Mouse (Mus musculus) stomach, postnatal 0 days (tissue): ENCODE results near the gene Zhx3. TPM values are rescaled to one million over a fixed set of nuclear protein-coding genes. Genes with fewer than 3 reads are reported as not detected.
A peak's percentile ranks its signal among the peaks of the same experiment; 100 is the strongest.

Experiments
- ATAC-seq: fragments of 200-750 bp; cut with Nextera tagmentation; 2 replicates; pipeline ENCODE4 v1.8.0; 2017; ENCODE audit not compliant: low FRiP score, low TSS enrichment
- DNase-seq: peaks from one replicate; pipeline ENCODE4 v3.0.0-alpha.2; 2016; ENCODE audit warnings: low spot score
- H3K27ac ChIP-seq: fragments of 300-500 bp; sonication (generic); replicated peaks from 2 replicates; pipeline ENCODE4 v1.5.1; 2014; ENCODE audit warnings: mild to moderate bottlenecking, control low read depth
- H3K27me3 ChIP-seq: fragments of 300-500 bp; sonication (generic); 2 replicates; pipeline ENCODE4 v1.6.1; 2014; ENCODE audit warnings: low read length; ENCODE audit not compliant: control insufficient read depth, insufficient read depth
- H3K36me3 ChIP-seq: fragments of 300-500 bp; sonication (generic); 2 replicates; pipeline ENCODE4 v1.6.1; 2014; ENCODE audit warnings: low read length, mixed read lengths; ENCODE audit not compliant: control insufficient read depth, insufficient read depth
- H3K4me1 ChIP-seq: fragments of 300-500 bp; sonication (generic); replicated peaks from 2 replicates; pipeline ENCODE4 v1.6.1; 2014; ENCODE audit warnings: antibody characterized with exemption; ENCODE audit not compliant: control insufficient read depth, insufficient read depth
- H3K4me2 ChIP-seq: fragments of 300-500 bp; sonication (generic); replicated peaks from 2 replicates; pipeline ENCODE4 v1.6.1; 2014; ENCODE audit warnings: low read depth, mild to moderate bottlenecking, control low read depth, moderate library complexity
- H3K4me3 ChIP-seq: fragments of 300-500 bp; sonication (generic); 2 replicates; pipeline ENCODE4 v1.5.1; 2014; ENCODE audit warnings: low read depth, low read length, control low read depth
- H3K9ac ChIP-seq: fragments of 300-500 bp; sonication (generic); 2 replicates; pipeline ENCODE4 v1.6.1; 2014; ENCODE audit warnings: mild to moderate bottlenecking, low read length, control low read depth, mixed read lengths
- H3K9me3 ChIP-seq: fragments of 300-500 bp; sonication (generic); 2 replicates; pipeline ENCODE4 v1.6.1; 2016; ENCODE audit warnings: low read length; ENCODE audit not compliant: control insufficient read depth
- CTCF ChIP-seq: IDR thresholded peaks from 2 replicates; pipeline ENCODE4 v1.5.1; 2016; ENCODE audit warnings: antibody characterized with exemption, low read depth, mild to moderate bottlenecking, moderate library complexity
- EP300 ChIP-seq: optimal IDR thresholded peaks from 2 replicates; pipeline ENCODE3; 2016; ENCODE audit warnings: antibody characterized with exemption
- WGBS: fragments of 180-500 bp; shearing (Covaris S2); extraction: QIAGEN DNeasy Blood & Tissue Kit; methylation state at CpG from one replicate; pipeline ENCODE4 v1.1.7; 2014; 5-methylcytosine and 5-hydroxymethylcytosine counted together
- polyA plus RNA-seq: library from polyadenylated mRNA; unstranded; fragments of >200 nt; fragmentation: Nextera tagmentation; extraction: Ambion mirVana; gene quantifications from 2 replicates; pipeline ENCODE4 v1.2.1, GENCODE M21; 2015

Gene Zhx3
- polyA plus RNA-seq, 1 experiment from 2014 or later: 4.5 TPM

- no peak overlapping the region for H3K27ac ChIP-seq
- no peaks in the 10 kb centered on the region for H3K27me3 ChIP-seq
- H3K9me3 ChIP-seq: no peaks in the 10 kb centered on the region
- WGBS: 38% methylated on average over 2 of the region's 2 CpGs
- TF ChIP-seq CTCF (no peak), EP300 (no peak)
- no peak overlapping the region for H3K4me2 ChIP-seq
- no peak overlapping the region for H3K4me3 ChIP-seq
- H3K9ac ChIP-seq: no peak overlapping the region; the same call in 1 of the 2 replicates
- H3K4me1 ChIP-seq: no peaks in the 10 kb centered on the region
- ATAC-seq: no peak
- no peaks in the 10 kb centered on the region for H3K36me3 ChIP-seq
- no peak for DNase-seq
Observed at GRCm38 (mm10) chr2:160796973-160797372, 75.8 kb downstream of the Zhx3 start.

GRCm38 (mm10) chr2:160793117-160793516 lies 79.7 kb downstream of the Zhx3 start:
- Histone ChIP-seq H3K9ac (no peak overlapping the region), H3K4me2 (no peak overlapping the region), H3K4me3 (no peak overlapping the region), H3K4me1 (no peaks in the 10 kb centered on the region), H3K36me3 (no peaks in the 10 kb centered on the region), H3K27ac (no peak overlapping the region), H3K9me3 (no peaks in the 10 kb centered on the region), H3K27me3 (no peaks in the 10 kb centered on the region)
- TF ChIP-seq EP300 (no peak), CTCF (peak; percentile 69)
- WGBS: 58% methylated on average over 2 of the region's 2 CpGs
- no peak for DNase-seq
- ATAC-seq: no peak

- H3K36me3 ChIP-seq: no peaks in the 10 kb centered on the region
- ATAC-seq: no peak
Observed at GRCm38 (mm10) chr2:160789741-160790140, 83.1 kb downstream of the Zhx3 start.

GRCm38 (mm10) chr2:160789046-160789445 lies 83.8 kb downstream of the Zhx3 start:
- no peak overlapping the region for H3K27ac ChIP-seq
- H3K4me3 ChIP-seq: no peak overlapping the region
- H3K4me1 ChIP-seq: no peaks in the 10 kb centered on the region
- WGBS: 76% methylated on average over 1 of the region's 1 CpGs
- no peaks in the 10 kb centered on the region for H3K9me3 ChIP-seq
- ATAC-seq (no peak), DNase-seq (no peak)
- no peak overlapping the region for H3K4me2 ChIP-seq
- H3K9ac ChIP-seq: no peak overlapping the region
- no peak for TF ChIP-seq CTCF
- no peak for TF ChIP-seq EP300
- H3K27me3 ChIP-seq: no peaks in the 10 kb centered on the region
- no peaks in the 10 kb centered on the region for H3K36me3 ChIP-seq

More at GRCm38 (mm10) chr2:160789741-160790140, 83.1 kb downstream of the Zhx3 start:
- no peaks in the 10 kb centered on the region for H3K27me3 ChIP-seq
- H3K4me1 ChIP-seq: no peaks in the 10 kb centered on the region
- no peak overlapping the region for H3K9ac ChIP-seq
- H3K4me2 ChIP-seq: no peak overlapping the region
- TF ChIP-seq EP300 (no peak), CTCF (no peak)
- no peak for DNase-seq
- no peaks in the 10 kb centered on the region for H3K9me3 ChIP-seq
- no peak overlapping the region for H3K27ac ChIP-seq
- H3K4me3 ChIP-seq: no peak overlapping the region

- no peaks in the 10 kb centered on the region for H3K9me3 ChIP-seq
- no peaks in the 10 kb centered on the region for H3K4me1 ChIP-seq
- H3K27ac ChIP-seq: no peak overlapping the region; the same call in 1 of the 2 replicates
- no peaks in the 10 kb centered on the region for H3K27me3 ChIP-seq
- no peak overlapping the region for H3K4me3 ChIP-seq
- H3K9ac ChIP-seq: no peak overlapping the region
- H3K36me3 ChIP-seq: peaks cover under 1% of the 10 kb centered on the region; the same call in 1 of the 2 replicates
- H3K4me2 ChIP-seq: no peak overlapping the region
- DNase-seq (no peak), ATAC-seq (no peak)
- TF ChIP-seq EP300 (no peak), CTCF (no peak)
- 35% methylated on average over 1 of the region's 1 CpGs for WGBS
Observed at GRCm38 (mm10) chr2:160786333-160786732, 86.5 kb downstream of the Zhx3 start.

DNA sequence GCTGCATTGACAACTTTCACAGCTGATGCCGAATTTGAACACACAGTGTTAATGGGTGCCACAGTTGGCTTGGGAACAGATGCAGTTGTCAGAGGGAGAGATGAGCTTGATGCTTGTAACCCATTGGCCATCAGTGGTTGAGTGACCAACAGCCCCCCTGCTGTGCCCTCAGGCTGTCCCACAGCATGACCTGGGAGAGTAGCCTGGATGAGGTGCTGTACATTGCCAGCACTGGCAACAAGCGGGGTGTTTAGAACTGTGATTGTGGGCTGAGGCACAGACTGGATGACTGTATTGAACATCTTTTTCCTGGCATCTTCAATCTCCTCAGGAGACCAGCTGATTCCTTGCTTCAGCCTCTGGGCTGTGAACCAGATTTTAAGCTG lies 92.0 kb downstream of the Zhx3 start:
- no peak overlapping the region for H3K27ac ChIP-seq
- ATAC-seq (no peak), DNase-seq (no peak)
- TF ChIP-seq EP300 (no peak), CTCF (no peak)
- H3K4me3 ChIP-seq: no peak overlapping the region
- peaks cover 5% of the 10 kb centered on the region; the same call in 1 of the 2 replicates for H3K36me3 ChIP-seq
- no peaks in the 10 kb centered on the region for H3K4me1 ChIP-seq
- H3K9ac ChIP-seq: no peak overlapping the region
- H3K9me3 ChIP-seq: no peaks in the 10 kb centered on the region
- WGBS: 93% methylated on average over 2 of the region's 2 CpGs
- no peak overlapping the region for H3K4me2 ChIP-seq
- no peaks in the 10 kb centered on the region for H3K27me3 ChIP-seq
